Mouse (Mus musculus) kidney, postnatal 10 days (tissue): Measurements from ENCODE around the gene Olfr3.

Experiments used
- DNase-seq: peaks from one replicate; pipeline ENCODE4 v3.0.0; 2021; ENCODE audit warnings: mixed read lengths

Olfr3 gene

DNA sequence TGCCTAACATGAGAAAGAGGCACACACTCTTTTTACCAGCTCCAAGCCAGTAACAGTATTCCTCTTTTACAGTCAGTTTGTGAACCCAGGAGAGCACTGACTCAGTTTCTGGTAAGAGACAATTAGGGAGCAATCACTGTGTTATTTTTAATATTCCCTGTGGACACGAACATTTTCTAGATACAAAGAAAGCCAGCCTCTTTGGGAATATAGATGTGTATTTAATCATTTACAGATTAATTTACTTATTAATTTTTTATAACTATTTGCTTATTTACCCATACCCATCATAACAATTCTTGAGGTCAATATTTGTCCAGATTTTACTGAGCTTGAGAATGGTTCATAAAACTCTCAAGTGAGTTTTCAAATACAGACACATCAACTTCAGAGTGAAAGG lies at the start of gene Olfr3:
TSS of gene Olfr3 (minus strand) at position 101 of the 400 bp plus-strand sequence.
- DNase-seq = no peak

DNA sequence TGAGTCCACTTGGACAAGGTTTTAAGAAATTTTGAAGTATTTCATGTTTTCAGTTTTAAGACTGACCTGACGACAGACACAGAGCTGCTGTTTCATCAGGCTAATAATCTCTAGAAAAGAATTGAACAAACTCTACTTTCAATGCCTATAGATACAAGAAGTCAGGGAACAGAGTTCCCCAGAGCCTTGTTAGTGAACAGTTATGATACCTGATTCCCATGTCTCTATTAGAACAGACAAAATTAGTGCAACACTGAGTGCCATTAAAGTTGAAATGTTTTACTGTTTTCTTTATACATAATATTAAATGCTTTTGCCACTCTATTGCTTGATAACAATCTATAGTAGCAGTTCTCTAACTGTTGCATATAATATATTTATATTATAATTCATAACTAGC lies 45.7 kb upstream of the Olfr3 start, which contains the start of gene Olfr351:
TSS of gene Olfr351 (minus strand) at position 101 of the 400 bp plus-strand sequence.
- no peak for DNase-seq

DNA sequence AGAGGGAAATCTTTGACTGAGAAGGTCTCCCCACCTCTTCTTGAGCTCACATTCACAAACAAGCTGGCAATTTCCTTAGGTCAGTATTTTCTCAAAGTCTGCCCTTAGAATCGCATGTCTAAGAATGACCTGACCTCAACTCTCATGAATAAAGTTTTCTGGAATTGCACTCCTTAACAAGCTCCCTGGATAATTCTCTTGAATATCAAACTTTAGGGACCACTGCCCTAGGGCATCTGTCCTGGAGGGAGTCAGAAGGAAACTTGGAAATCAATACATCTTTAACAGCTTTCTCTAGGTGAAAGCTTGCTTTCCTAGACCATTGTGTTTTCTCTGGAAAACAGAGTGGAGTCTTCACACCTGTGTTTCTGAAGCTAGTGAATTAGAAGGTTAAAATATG lies 29.2 kb upstream of the Olfr3 start, which contains the start of gene Olfr350:
TSS of gene Olfr350 (plus strand) at position 301 of the 400 bp plus-strand sequence.
- DNase-seq = no peak

DNA sequence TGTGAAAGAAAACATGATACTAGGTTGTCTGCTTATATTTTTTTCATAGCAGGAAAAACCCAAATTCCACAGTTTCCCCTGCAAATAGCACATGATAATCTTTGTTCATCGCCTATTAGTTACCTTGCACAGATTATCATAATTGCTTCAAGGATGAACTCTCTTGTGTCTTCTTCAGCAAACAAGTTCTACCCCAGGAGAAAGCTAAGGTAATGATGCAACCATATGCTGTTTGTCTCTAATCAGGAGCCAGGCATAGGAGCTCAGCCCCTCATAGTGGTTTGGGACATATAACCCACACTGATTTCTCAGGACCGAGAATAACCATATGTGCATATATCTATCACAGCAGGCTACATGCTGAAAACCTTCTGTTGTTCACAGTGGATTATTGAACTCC lies 26.6 kb downstream of the Olfr3 start, which contains the start of gene Olfr50:
TSS of gene Olfr50 (plus strand) at position 301 of the 400 bp plus-strand sequence.
- DNase-seq = no peak

- no peak for DNase-seq
Measured at GRCm38 (mm10) chr2:36783976-36784375, 32.9 kb downstream of the Olfr3 start, which contains the start of gene Olfr348. Olfr348 (plus strand) TSS chr2:36784276.
